Mouse (Mus musculus) cerebellum, adult 9-10 months (tissue): ENCODE measurements around the gene Engase.

Source experiments
- DNase-seq: peaks from one replicate; pipeline ENCODE4 v3.0.0; 2022

The Engase gene

DNA sequence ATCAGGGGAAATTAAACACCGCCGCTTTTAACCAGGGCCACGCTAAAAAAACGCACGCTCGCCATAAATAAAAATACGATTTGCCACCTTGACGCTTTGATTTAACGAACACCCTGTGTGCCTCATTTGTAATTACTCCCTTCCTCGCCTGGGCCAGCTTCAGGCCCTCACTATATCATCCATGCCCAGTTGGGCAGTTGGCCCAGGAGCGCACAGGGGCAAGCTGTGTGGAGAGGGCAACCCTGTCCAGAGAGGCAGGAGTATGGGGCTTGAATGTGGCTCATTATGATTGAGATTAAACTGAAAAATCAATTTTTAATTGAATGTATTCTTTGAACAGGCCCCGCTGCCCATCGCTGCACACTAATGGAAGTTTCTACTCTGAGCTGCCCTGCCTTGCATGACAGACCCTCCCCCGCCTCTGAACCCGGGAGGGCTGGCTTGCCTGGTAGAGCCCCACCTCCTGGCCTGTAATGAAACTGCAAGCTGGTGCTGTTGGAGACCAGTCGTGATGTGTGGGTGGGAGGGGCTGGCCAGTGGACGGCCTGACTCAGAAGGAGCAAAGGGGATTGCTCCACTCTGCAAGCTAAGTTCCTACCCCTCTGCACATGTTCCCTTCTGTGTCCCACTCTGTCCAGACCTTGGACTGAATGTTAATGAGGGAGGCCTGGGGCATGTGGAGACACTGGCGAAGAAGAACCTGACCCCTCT, 57.9 kb downstream of the Engase start:
- DNase-seq, result no peak

DNA sequence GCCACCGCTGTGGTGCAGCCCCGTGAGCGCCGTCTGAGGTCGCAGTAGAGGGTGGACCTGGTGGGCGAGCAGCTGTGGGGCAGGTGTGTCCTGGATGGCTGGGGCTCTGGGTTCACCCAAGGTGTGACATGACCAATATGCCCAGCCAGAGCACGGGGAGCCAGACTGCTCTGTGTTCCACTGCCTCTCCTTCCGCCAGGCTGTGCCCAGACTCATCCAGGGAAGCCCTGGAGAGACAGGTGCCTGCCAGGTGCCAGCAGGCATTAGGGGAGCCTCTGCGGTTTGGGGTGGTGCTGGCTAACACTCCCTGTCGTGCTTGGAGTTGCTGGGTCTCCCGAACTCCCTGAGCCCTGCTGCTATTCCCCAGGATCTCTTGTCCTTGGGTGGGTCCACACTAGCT, 61.4 kb downstream of the Engase start:
- DNase-seq, result no peak
